Mouse (Mus musculus): ENCODE data around the gene Gm21149. TPM values are rescaled to one million over a fixed set of nuclear protein-coding genes. Genes with fewer than 3 reads are reported as not detected.
"Not testable (repeated sequence)": the region's sequence is repeated elsewhere in the genome, so short reads cannot be mapped to it uniquely, and the experiment has no call there.

Gene Gm21149
- polyA plus RNA-seq, 1 experiment from 2014 or later: not detected

DNA sequence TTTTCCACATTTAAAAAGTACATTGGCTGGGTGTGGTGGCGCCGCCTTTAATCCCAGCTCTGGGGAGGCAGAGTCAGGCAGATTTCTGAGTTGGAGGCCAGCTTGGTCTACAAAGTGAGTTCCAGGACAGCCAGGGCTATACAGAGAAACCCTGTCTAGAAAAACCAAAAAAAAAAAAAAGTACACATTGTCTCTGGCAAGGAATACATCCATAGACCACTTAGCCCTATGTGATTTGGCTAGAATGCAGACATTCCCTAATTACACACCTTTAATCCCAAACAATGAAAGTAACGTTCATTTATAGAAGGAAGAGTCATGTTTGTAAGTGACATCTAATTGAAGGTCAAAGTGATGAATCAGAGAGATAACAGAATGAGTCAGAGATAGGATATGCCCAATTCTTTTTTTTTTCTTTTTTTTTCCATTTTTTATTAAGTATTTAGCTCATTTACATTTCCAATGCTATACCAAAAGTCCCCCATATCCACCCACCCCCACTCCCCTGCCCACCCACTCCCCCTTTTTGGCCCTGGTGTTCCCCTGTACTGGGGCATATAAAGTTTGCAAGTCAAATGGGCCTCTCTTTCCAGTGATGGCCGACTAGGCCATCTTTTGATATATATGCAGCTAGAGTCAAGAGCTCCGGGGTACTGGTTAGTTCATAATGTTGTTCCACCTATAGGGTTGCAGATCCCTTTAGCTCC is 18.3 kb downstream of the Gm21149 start:
- H3K4me1 ChIP-seq; H3K36me3 ChIP-seq; H3K4me2 ChIP-seq (replicated peaks); H3K27ac ChIP-seq (replicated peaks); ATAC-seq (replicated peaks); H3K4me3 ChIP-seq; H3K9ac ChIP-seq (replicated peaks); H3K27me3 ChIP-seq: not testable (repeated sequence)
- WGBS: 79% methylated on average over 3 of the region's 5 CpGs
- peaks cover 26% of the 10 kb centered on the region for H3K9me3 ChIP-seq

Other genes with a start within 250 kb of the Gm21149 start
- gene Gm21190, start 52.7 kb upstream of the Gm21149 start, polyA plus RNA-seq (2015; fragmentation: Nextera tagmentation; extraction: Ambion mirVana): not detected in 2 replicates
- gene Gm21083, start 100.8 kb upstream of the Gm21149 start, polyA plus RNA-seq (2015; fragmentation: Nextera tagmentation; extraction: Ambion mirVana): not detected in 2 replicates
- gene Speer4d, start 142.5 kb upstream of the Gm21149 start, polyA plus RNA-seq (2015; fragmentation: Nextera tagmentation; extraction: Ambion mirVana): not detected in 2 replicates
- not detected in 2 replicates for gene 4930572O03Rik, start 180.5 kb upstream of the Gm21149 start, polyA plus RNA-seq (2015; fragmentation: Nextera tagmentation; extraction: Ambion mirVana)
- gene Speer4c, start 237.7 kb upstream of the Gm21149 start, polyA plus RNA-seq (2015; fragmentation: Nextera tagmentation; extraction: Ambion mirVana): not detected in 2 replicates